Mouse (Mus musculus) thymus, adult 2 months (tissue): ENCODE measurements at regions not wholly inside any gene's neighbourhood (a gene's known extent, or its start where the extent isn't known, plus 50 kb on each side); places are given as distances from the start of the nearest gene placed in this dataset.

Source experiments
- CTCF ChIP-seq: fragments of 200-500 bp; IDR thresholded peaks from 2 replicates; pipeline ENCODE4 v1.5.1; 2012; ENCODE audit warnings: mild to moderate bottlenecking, control low read depth, low read length, moderate library complexity, borderline replicate concordance; ENCODE audit not compliant: control insufficient read depth, poor library complexity, insufficient read depth; ENCODE audit errors: extremely low read depth
- POLR2A ChIP-seq: fragments of 200-500 bp; IDR thresholded peaks from 2 replicates; pipeline ENCODE4 v1.6.1; 2012; ENCODE audit warnings: mild to moderate bottlenecking, low read length, control low read depth, moderate library complexity; ENCODE audit not compliant: control insufficient read depth, poor library complexity, insufficient read depth; ENCODE audit errors: extremely low read depth

DNA sequence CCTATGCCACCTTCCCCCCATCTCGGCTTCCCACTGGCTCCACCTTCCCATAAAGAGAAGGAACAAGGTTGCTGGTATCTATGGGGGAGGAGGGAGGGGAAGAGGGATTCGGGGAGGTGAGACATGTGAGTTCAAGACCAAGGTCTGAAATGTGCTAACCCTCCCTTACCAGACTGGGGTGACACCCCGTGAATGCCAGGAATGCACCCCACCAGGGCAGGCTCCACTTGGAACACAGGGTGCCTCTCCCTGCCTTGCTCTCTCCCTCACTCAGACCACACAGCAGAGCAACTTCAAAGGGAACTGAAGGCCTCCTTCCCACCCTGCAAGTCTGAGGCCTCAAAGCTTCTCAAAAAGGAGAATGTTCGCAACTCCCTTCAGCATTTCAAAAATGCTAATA, 230.5 kb upstream of the Rgma start:
- TF ChIP-seq POLR2A (no peak), CTCF (no peak)
